Mouse (Mus musculus) intestine, postnatal 0 days (tissue): ENCODE measurements around the gene Prss57. TPM values are rescaled to one million over a fixed set of nuclear protein-coding genes. Genes with fewer than 3 reads are reported as not detected.

Source experiments
- ATAC-seq: fragments of 200-750 bp; cut with Nextera tagmentation; 2 replicates; pipeline ENCODE4 v1.8.0; 2017; ENCODE audit warnings: mild to moderate bottlenecking, moderate TSS enrichment, moderate library complexity
- H3K27ac ChIP-seq: fragments of 300-500 bp; sonication (generic); 2 replicates; pipeline ENCODE4 v1.5.1; 2014; ENCODE audit warnings: mild to moderate bottlenecking, low read depth, low read length, moderate library complexity
- H3K27me3 ChIP-seq: fragments of 300-500 bp; sonication (generic); replicated peaks from 2 replicates; pipeline ENCODE4 v1.6.1; 2014; ENCODE audit warnings: low read length, mixed read lengths; ENCODE audit not compliant: control insufficient read depth, insufficient read depth
- H3K36me3 ChIP-seq: fragments of 300-500 bp; sonication (generic); 2 replicates; pipeline ENCODE4 v1.6.1; 2014; ENCODE audit warnings: mild to moderate bottlenecking, moderate library complexity; ENCODE audit not compliant: control insufficient read depth, insufficient read depth
- H3K4me1 ChIP-seq: fragments of 300-500 bp; sonication (generic); replicated peaks from 2 replicates; pipeline ENCODE4 v1.6.1; 2014; ENCODE audit warnings: antibody characterized with exemption, low read length, mixed read lengths; ENCODE audit not compliant: control insufficient read depth, insufficient read depth
- H3K4me2 ChIP-seq: fragments of 300-500 bp; sonication (generic); replicated peaks from 2 replicates; pipeline ENCODE4 v1.6.1; 2014; ENCODE audit warnings: low read depth, mild to moderate bottlenecking, moderate library complexity
- H3K4me3 ChIP-seq: fragments of 300-500 bp; sonication (generic); 2 replicates; pipeline ENCODE4 v1.5.1; 2014; ENCODE audit warnings: low read depth, low read length
- H3K9ac ChIP-seq: fragments of 300-500 bp; sonication (generic); 2 replicates; pipeline ENCODE4 v1.6.1; 2014; ENCODE audit warnings: mild to moderate bottlenecking, low read depth, low read length
- H3K9me3 ChIP-seq: fragments of 300-500 bp; sonication (generic); 2 replicates; pipeline ENCODE4 v1.6.1; 2016; ENCODE audit warnings: mixed run types; ENCODE audit not compliant: control insufficient read depth
- CTCF ChIP-seq: sonication (generic); IDR thresholded peaks from 2 replicates; pipeline ENCODE4 v1.5.1; 2016; ENCODE audit warnings: low read depth, mild to moderate bottlenecking, control low read depth, antibody characterized with exemption, moderate library complexity
- WGBS: fragments of 180-500 bp; shearing (Covaris S2); extraction: QIAGEN DNeasy Blood & Tissue Kit; methylation state at CpG from one replicate; pipeline ENCODE4 v1.1.7; 2014; 5-methylcytosine and 5-hydroxymethylcytosine counted together
- polyA plus RNA-seq: library from polyadenylated mRNA; unstranded; fragments of >200 nt; fragmentation: Nextera tagmentation; extraction: Ambion mirVana; gene quantifications from 2 replicates; pipeline ENCODE4 v1.2.1, GENCODE M21; 2015

Gene Prss57
- polyA plus RNA-seq, 1 experiment from 2014 or later, result 0.07 TPM

GRCm38 (mm10) chr10:79814271-79814842 lies 23.6 kb upstream of the Prss57 start:
- Histone ChIP-seq H3K4me1 (peaks cover 8% of the 10 kb centered on the region; the same call in 1 of the 2 replicates), H3K9ac (no peak overlapping the region), H3K4me2 (no peak overlapping the region), H3K27ac (peak overlapping the region; percentile 70; the same call in 1 of the 2 replicates), H3K9me3 (no peaks in the 10 kb centered on the region), H3K27me3 (no peaks in the 10 kb centered on the region), H3K4me3 (no peak overlapping the region), H3K36me3 (peaks cover 5% of the 10 kb centered on the region)
- peak; percentile 67 for ATAC-seq
- WGBS, result 53% methylated on average over 5 of the region's 5 CpGs
- no peak for TF ChIP-seq CTCF

GRCm38 (mm10) chr10:79811736-79812637 lies 21.2 kb upstream of the Prss57 start:
- Histone ChIP-seq H3K27me3 (no peaks in the 10 kb centered on the region), H3K4me3 (no peak overlapping the region), H3K4me2 (no peak overlapping the region), H3K9me3 (no peaks in the 10 kb centered on the region), H3K9ac (no peak overlapping the region), H3K27ac (no peak overlapping the region), H3K36me3 (no peaks in the 10 kb centered on the region; the same call in 1 of the 2 replicates), H3K4me1 (peaks cover 8% of the 10 kb centered on the region; the same call in 1 of the 2 replicates)
- ATAC-seq, result no peak; the same call in 1 of the 2 replicates
- TF ChIP-seq CTCF, result peak; percentile 99
- 30% methylated on average over 15 of the region's 15 CpGs for WGBS

GRCm38 (mm10) chr10:79808728-79809127 lies 18.0 kb upstream of the Prss57 start:
- TF ChIP-seq CTCF, result no peak
- H3K4me3 ChIP-seq, result no peak overlapping the region
- no peak for ATAC-seq
- H3K9me3 ChIP-seq, result no peaks in the 10 kb centered on the region
- WGBS, result 82% methylated on average over 11 of the region's 11 CpGs
- no peak overlapping the region for H3K27ac ChIP-seq
- H3K4me2 ChIP-seq, result no peak overlapping the region
- H3K27me3 ChIP-seq, result no peaks in the 10 kb centered on the region
- no peaks in the 10 kb centered on the region for H3K36me3 ChIP-seq
- H3K4me1 ChIP-seq, result no peaks in the 10 kb centered on the region
- no peak overlapping the region for H3K9ac ChIP-seq

GRCm38 (mm10) chr10:79807826-79808225 lies 17.1 kb upstream of the Prss57 start:
- WGBS, result 68% methylated on average over 11 of the region's 11 CpGs
- Histone ChIP-seq H3K36me3 (no peaks in the 10 kb centered on the region), H3K4me3 (no peak overlapping the region), H3K27ac (peak overlapping the region; percentile 28; the same call in 1 of the 2 replicates), H3K9ac (no peak overlapping the region), H3K4me2 (no peak overlapping the region), H3K4me1 (no peaks in the 10 kb centered on the region), H3K27me3 (no peaks in the 10 kb centered on the region), H3K9me3 (no peaks in the 10 kb centered on the region)
- TF ChIP-seq CTCF, result no peak
- ATAC-seq, result no peak

GRCm38 (mm10) chr10:79806972-79807371 lies 16.2 kb upstream of the Prss57 start:
- 62% methylated on average over 10 of the region's 10 CpGs for WGBS
- no peaks in the 10 kb centered on the region for H3K9me3 ChIP-seq
- no peaks in the 10 kb centered on the region for H3K36me3 ChIP-seq
- H3K9ac ChIP-seq, result no peak overlapping the region
- no peak for TF ChIP-seq CTCF
- no peaks in the 10 kb centered on the region for H3K4me1 ChIP-seq
- no peak overlapping the region for H3K27ac ChIP-seq
- no peak overlapping the region for H3K4me3 ChIP-seq
- H3K4me2 ChIP-seq, result no peak overlapping the region
- H3K27me3 ChIP-seq, result no peaks in the 10 kb centered on the region
- ATAC-seq, result no peak

- Histone ChIP-seq H3K4me1 (no peaks in the 10 kb centered on the region), H3K9ac (no peak overlapping the region), H3K27ac (no peak overlapping the region), H3K27me3 (no peaks in the 10 kb centered on the region), H3K36me3 (no peaks in the 10 kb centered on the region), H3K4me3 (no peak overlapping the region), H3K4me2 (no peak overlapping the region), H3K9me3 (no peaks in the 10 kb centered on the region)
- 85% methylated on average over 9 of the region's 9 CpGs for WGBS
- TF ChIP-seq CTCF, result no peak
- ATAC-seq, result no peak
These were observed 15.6 kb upstream of the Prss57 start for GRCm38 (mm10) chr10:79806331-79806730.
